Mouse (Mus musculus): ENCODE data around the gene Mccc1. TPM values are rescaled to one million over a fixed set of nuclear protein-coding genes. Genes with fewer than 3 reads are reported as not detected.

Gene Mccc1
- total RNA-seq, 2 experiments from 2014 or later = 91.4 to 102 TPM

- no peak for DNase-seq
These were observed 34.0 kb downstream of the Mccc1 start for GRCm38 (mm10) chr3:35966493-35966892.

GRCm38 (mm10) chr3:35964928-35965327, 35.5 kb downstream of the Mccc1 start:
- no peak for DNase-seq

GRCm38 (mm10) chr3:35963921-35964320, 36.6 kb downstream of the Mccc1 start:
- no peak for DNase-seq

- DNase-seq = no peak
These were observed 37.1 kb downstream of the Mccc1 start for GRCm38 (mm10) chr3:35963401-35963800.

- DNase-seq = no peak
These were observed 37.5 kb downstream of the Mccc1 start for GRCm38 (mm10) chr3:35962967-35963366.

- no peak for DNase-seq
These were observed 43.2 kb downstream of the Mccc1 start for GRCm38 (mm10) chr3:35957230-35957629.

- no peak for DNase-seq
These were observed 45.4 kb downstream of the Mccc1 start for GRCm38 (mm10) chr3:35954901-35955575.

GRCm38 (mm10) chr3:35953816-35954215, 46.7 kb downstream of the Mccc1 start:
- no peak for DNase-seq

- DNase-seq = no peak
These were observed 47.3 kb downstream of the Mccc1 start for GRCm38 (mm10) chr3:35953184-35953583.

GRCm38 (mm10) chr3:35948197-35948596, 52.3 kb downstream of the Mccc1 start:
- no peak for DNase-seq

- DNase-seq = no peak
These were observed 59.9 kb downstream of the Mccc1 start for GRCm38 (mm10) chr3:35940520-35941135.

GRCm38 (mm10) chr3:35940047-35940446, 60.4 kb downstream of the Mccc1 start:
- no peak for DNase-seq

GRCm38 (mm10) chr3:35937345-35937744, 63.1 kb downstream of the Mccc1 start, which contains the start of gene Dcun1d1:
Dcun1d1 (minus strand) TSS chr3:35937445.
- no peak for DNase-seq

- DNase-seq = peak in 1 of 2 experiments; percentile 22
These were observed 67.1 kb downstream of the Mccc1 start for GRCm38 (mm10) chr3:35933405-35933777.

GRCm38 (mm10) chr3:35932735-35933404, 67.6 kb downstream of the Mccc1 start:
- peak; percentile 85 to 90 for DNase-seq

- peak; percentile 59 to 67 for DNase-seq
These were observed 68.4 kb downstream of the Mccc1 start for GRCm38 (mm10) chr3:35931896-35932727.

GRCm38 (mm10) chr3:35931359-35931758, 69.1 kb downstream of the Mccc1 start:
- peak in 1 of 2 experiments; percentile 21 for DNase-seq

- peak in 1 of 2 experiments; percentile 21 for DNase-seq
These were observed 70.6 kb downstream of the Mccc1 start for GRCm38 (mm10) chr3:35929831-35930230.

GRCm38 (mm10) chr3:35929406-35929805, 71.1 kb downstream of the Mccc1 start:
- DNase-seq = no peak

- no peak for DNase-seq
These were observed 74.6 kb downstream of the Mccc1 start for GRCm38 (mm10) chr3:35925852-35926251.

GRCm38 (mm10) chr3:35924007-35924406, 76.5 kb downstream of the Mccc1 start:
- DNase-seq = no peak

- DNase-seq = no peak
These were observed 77.0 kb downstream of the Mccc1 start for GRCm38 (mm10) chr3:35923495-35923894.
